Mouse (Mus musculus): ENCODE data around the gene Camkk2.

Gene Camkk2

GRCm38 (mm10) chr5:122779277-122779834, at the start of gene Camkk2:
TSS of gene Camkk2 (minus strand) at chr5:122779409.
- DNase-seq (ENCODE audit: low read depth, low spot score) = peak; percentile 62

- no peak for DNase-seq (ENCODE audit: low read depth, low spot score)
These were observed 45.9 kb upstream of the Camkk2 start for GRCm38 (mm10) chr5:122825099-122825498.

GRCm38 (mm10) chr5:122824450-122824849, 45.2 kb upstream of the Camkk2 start:
- no peak for DNase-seq (ENCODE audit: low read depth, low spot score)

GRCm38 (mm10) chr5:122823976-122824375, 44.8 kb upstream of the Camkk2 start:
- DNase-seq (ENCODE audit: low read depth, low spot score) = no peak

- DNase-seq (ENCODE audit: low read depth, low spot score) = no peak
These were observed 43.2 kb upstream of the Camkk2 start for GRCm38 (mm10) chr5:122822441-122822840.

- DNase-seq (ENCODE audit: low read depth, low spot score) = no peak
These were observed 42.3 kb upstream of the Camkk2 start for GRCm38 (mm10) chr5:122821524-122821885.

- peak; percentile 96 for DNase-seq (ENCODE audit: low read depth, low spot score)
These were observed 41.7 kb upstream of the Camkk2 start, which contains the start of gene Anapc5 for GRCm38 (mm10) chr5:122820777-122821523. TSS of gene Anapc5 (minus strand) at chr5:122821339.

- no peak for DNase-seq (ENCODE audit: low read depth, low spot score)
These were observed 33.5 kb upstream of the Camkk2 start for GRCm38 (mm10) chr5:122812699-122813098.

- peak; percentile 68 for DNase-seq (ENCODE audit: low read depth, low spot score)
These were observed 32.3 kb upstream of the Camkk2 start for GRCm38 (mm10) chr5:122811364-122812079.

GRCm38 (mm10) chr5:122805503-122805902, 26.3 kb upstream of the Camkk2 start:
- no peak for DNase-seq (ENCODE audit: low read depth, low spot score)

GRCm38 (mm10) chr5:122802706-122803105, 23.5 kb upstream of the Camkk2 start:
- no peak for DNase-seq (ENCODE audit: low read depth, low spot score)

- no peak for DNase-seq (ENCODE audit: low read depth, low spot score)
These were observed 22.5 kb upstream of the Camkk2 start for GRCm38 (mm10) chr5:122801684-122802083.

GRCm38 (mm10) chr5:122800345-122801010, 21.3 kb upstream of the Camkk2 start:
- no peak for DNase-seq (ENCODE audit: low read depth, low spot score)

GRCm38 (mm10) chr5:122799379-122800344, 20.5 kb upstream of the Camkk2 start:
- DNase-seq (ENCODE audit: low read depth, low spot score) = no peak

- DNase-seq (ENCODE audit: low read depth, low spot score) = no peak
These were observed 19.6 kb upstream of the Camkk2 start for GRCm38 (mm10) chr5:122798557-122799378.

- DNase-seq (ENCODE audit: low read depth, low spot score) = no peak
These were observed 18.7 kb upstream of the Camkk2 start for GRCm38 (mm10) chr5:122797866-122798265.

GRCm38 (mm10) chr5:122788696-122789095, 9.5 kb upstream of the Camkk2 start:
- no peak for DNase-seq (ENCODE audit: low read depth, low spot score)

GRCm38 (mm10) chr5:122786035-122786819, 7.0 kb upstream of the Camkk2 start:
- DNase-seq (ENCODE audit: low read depth, low spot score) = no peak

GRCm38 (mm10) chr5:122783726-122784406, 4.7 kb upstream of the Camkk2 start:
- no peak for DNase-seq (ENCODE audit: low read depth, low spot score)
